In the genomic region with DNA sequence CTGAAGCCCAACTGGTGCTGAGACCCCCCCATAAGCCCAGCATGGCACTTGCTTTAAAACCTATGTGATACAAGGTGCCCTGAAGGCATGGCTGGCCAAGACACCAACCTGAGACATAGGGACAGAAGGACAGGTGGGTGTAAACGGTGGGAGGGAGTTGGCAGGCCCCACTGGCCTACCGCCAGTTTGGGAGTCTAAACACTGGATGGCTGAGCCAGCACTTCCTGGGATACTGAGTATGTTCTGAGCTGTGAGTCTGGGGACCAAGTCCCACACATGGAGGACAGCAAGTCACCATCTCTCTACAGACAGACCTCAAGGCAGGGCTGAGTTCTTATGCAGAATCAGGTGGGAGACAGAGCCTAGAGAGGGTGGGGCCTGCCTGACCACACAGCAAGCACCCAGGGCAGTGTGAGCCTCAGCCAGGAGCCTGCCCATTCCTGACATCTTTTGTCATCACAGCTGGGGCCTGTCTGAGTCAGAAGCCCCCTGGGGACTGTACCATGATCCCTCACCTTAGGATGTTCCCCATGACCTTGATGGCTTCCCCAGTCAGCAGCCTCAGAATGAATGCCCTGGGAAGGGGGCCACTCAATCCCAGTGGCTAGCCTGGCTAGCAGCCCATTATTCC, we compare ENCODE assay signal across 9 mouse cellular contexts. TPM values are rescaled to one million over a fixed set of nuclear protein-coding genes. Genes with fewer than 3 reads are reported as not detected.
DNase-seq lines count a peak whose midpoint lies in the region; TF ChIP-seq lines count a peak whose summit lies in the region.
"Had no signal": no experiment of that assay in that cellular context is flagged by ENCODE, and none has a peak within 500 bp of the region (broad histone marks: within the 10 kb centered on the region; RNA-seq: fewer than 3 reads in every experiment).

No protein-coding gene starts in this region.

- H3K9ac ChIP-seq in ES-Bruce4 (ENCODE audit: low read depth, poor library complexity, severe bottlenecking): no peak overlapping the region
- H3K9ac ChIP-seq: liver, embryonic 15.5 days had no signal

- no peaks in the 10 kb centered on the region for H3K36me3 ChIP-seq in ES-Bruce4 (ENCODE audit: control insufficient read depth, insufficient read depth, low read length, poor library complexity, severe bottlenecking)
- H3K36me3 ChIP-seq: liver, embryonic 15.5 days had no signal

- peak; percentile 92 for TF ChIP-seq EP300 in ES-Bruce4 (IDR thresholded peaks at IDR 0.05; ENCODE audit: insufficient read depth, low read depth, low read length)

- no peaks in the 10 kb centered on the region for H3K9me3 ChIP-seq in ES-Bruce4 (replicated peaks; ENCODE audit: control insufficient read depth, insufficient read depth, low read length, poor library complexity, severe bottlenecking)
- H3K9me3 ChIP-seq: liver, embryonic 15.5 days had no signal

- H3K4me1 ChIP-seq in ES-Bruce4 (ENCODE audit: control insufficient read depth, insufficient read depth, low read length): peaks cover 21% of the 10 kb centered on the region
- H3K4me1 ChIP-seq: liver, embryonic 15.5 days had no signal

- no peaks in the 10 kb centered on the region for H3K27me3 ChIP-seq in ES-Bruce4 (ENCODE audit: control insufficient read depth, insufficient read depth, low read length, poor library complexity, severe bottlenecking)

- intact Hi-C loops in left cerebral cortex, postnatal 4 days (cut with DNase I): no loop called here
- intact Hi-C loops in left cerebral cortex, adult 2 months (cut with DNase I): no loop called here

- TF ChIP-seq CTCF in left cerebral cortex, adult 2 months (IDR thresholded peaks at IDR 0.05): no peak
- TF ChIP-seq CTCF in ES-Bruce4 (IDR thresholded peaks at IDR 0.05; ENCODE audit: low read depth, low read length): no peak
- no peak for TF ChIP-seq CTCF in brain, embryonic 14.5 days (IDR thresholded peaks at IDR 0.05; ENCODE audit: borderline replicate concordance, extremely low read depth, insufficient read depth, insufficient read length)

- H3K4me3 ChIP-seq in left cerebral cortex, adult 2 months: no peak overlapping the region
- H3K4me3 ChIP-seq in ES-Bruce4 (ENCODE audit: low read depth, low read length): no peak overlapping the region
- H3K4me3 ChIP-seq: liver, embryonic 15.5 days had no signal

- no peak overlapping the region for H3K27ac ChIP-seq in left cerebral cortex, adult 2 months
- no peak overlapping the region for H3K27ac ChIP-seq in ES-Bruce4 (ENCODE audit: insufficient read depth, low read length)
- H3K27ac ChIP-seq: liver, embryonic 15.5 days had no signal

- DNase-seq in left cerebral cortex, postnatal 4 days: peak; percentile 52
- no peak for DNase-seq in left cerebral cortex, adult 2 months (ENCODE audit: extremely low spot score in 1 of 2, low spot score in 2 of 2)
- peak; percentile 84 for DNase-seq in brain, embryonic 14.5 days (ENCODE audit: low read depth)
- DNase-seq in kidney, postnatal 36 days: peak; percentile 58 to 72
- no peak for DNase-seq in gastrocnemius, postnatal 25 days
- no peak for DNase-seq in gastrocnemius, adult 18-20 months (ENCODE audit: low spot score)
- DNase-seq: cerebellum, adult 2 months had no signal

- no peak for TF ChIP-seq POLR2A in ES-Bruce4 (IDR thresholded peaks at IDR 0.05; ENCODE audit: insufficient read depth, low read length)
- no peak for TF ChIP-seq POLR2A in brain, embryonic 14.5 days (IDR thresholded peaks at IDR 0.05; ENCODE audit: borderline replicate concordance, extremely low read depth, insufficient read depth, insufficient read length, poor library complexity, severe bottlenecking)

RNA-seq across cellular contexts. Expression of gene Wnt7b, which starts 13.0 kb away (rescaled TPM):
- 10 to 100 TPM; 65.6 to 67.5 TPM for total RNA-seq in left cerebral cortex, postnatal 4 days (2021)
- total RNA-seq in left cerebral cortex, adult 2 months (2021): 10 to 100 TPM; 33.8 to 35.5 TPM
- polyA plus RNA-seq in ES-Bruce4 (2011; ENCODE audit: insufficient read depth, insufficient read length, low read depth, missing spikeins): 29.8 and 30.2 TPM in 2 replicates
- polyA plus RNA-seq in brain, embryonic 14.5 days (2012; rRNA removed): 56.4 and 72.5 TPM in 2 replicates
- total RNA-seq in gastrocnemius, postnatal 25 days (2021): not detected
- total RNA-seq in gastrocnemius, adult 18-20 months (2021): under 1 TPM in 1 of 2 experiments, not detected in 1; 0.07 TPM

Comparison
In these comparisons a context has a peak if more than half of its experiments do, and no peak if none do; other contexts are left out.
1. DNase-seq: peak in left cerebral cortex, postnatal 4 days (single experiment), brain, embryonic 14.5 days (single experiment) and kidney, postnatal 36 days (2 of 2); none in left cerebral cortex, adult 2 months (0 of 2), gastrocnemius, postnatal 25 days (single experiment) and gastrocnemius, adult 18-20 months (single experiment).
2. RNA of gene Wnt7b, which starts 13.0 kb away (total RNA-seq): 65.6 to 67.5 TPM in left cerebral cortex, postnatal 4 days and 33.8 to 35.5 TPM in left cerebral cortex, adult 2 months; 0.07 TPM in gastrocnemius, adult 18-20 months and not detected in gastrocnemius, postnatal 25 days; every median in the first group is over 10 times any median in the second.